Mouse (Mus musculus) limb, embryonic 14.5 days (tissue): ENCODE data around the gene Themis2. TPM values are rescaled to one million over a fixed set of nuclear protein-coding genes. Genes with fewer than 3 reads are reported as not detected.
"Not testable (repeated sequence)": the region's sequence is repeated elsewhere in the genome, so short reads cannot be mapped to it uniquely, and the experiment has no call there.

Source experiments
- ATAC-seq: fragments of 200-750 bp; cut with Nextera tagmentation; 2 replicates; pipeline ENCODE4 v1.8.0; 2017; ENCODE audit warnings: low read depth, moderate number of reproducible peaks, moderate TSS enrichment; ENCODE audit not compliant: low FRiP score
- DNase-seq: peaks from one replicate; pipeline ENCODE4 v3.0.0-alpha.2; 2015; ENCODE audit warnings: low spot score
- H3K27ac ChIP-seq: fragments of 300-500 bp; sonication (generic); replicated peaks from 2 replicates; pipeline ENCODE4 v1.5.1; 2014; ENCODE audit warnings: low read depth, mild to moderate bottlenecking, low read length, moderate library complexity, mixed read lengths
- H3K27me3 ChIP-seq: fragments of 300-500 bp; sonication (generic); 2 replicates; pipeline ENCODE4 v1.6.1; 2014; ENCODE audit warnings: low read length, mixed read lengths; ENCODE audit not compliant: control insufficient read depth, insufficient read depth
- H3K36me3 ChIP-seq: fragments of 300-500 bp; sonication (generic); 2 replicates; pipeline ENCODE4 v1.6.1; 2014; ENCODE audit warnings: mild to moderate bottlenecking, low read length, moderate library complexity, mixed read lengths; ENCODE audit not compliant: control insufficient read depth, insufficient read depth
- H3K4me1 ChIP-seq: fragments of 300-500 bp; sonication (generic); 2 replicates; pipeline ENCODE4 v1.6.1; 2014; ENCODE audit warnings: antibody characterized with exemption, low read length, mixed read lengths; ENCODE audit not compliant: control insufficient read depth, insufficient read depth
- H3K4me2 ChIP-seq: fragments of 300-500 bp; sonication (generic); replicated peaks from 2 replicates; pipeline ENCODE4 v1.6.1; 2014; ENCODE audit warnings: low read depth, mild to moderate bottlenecking, low read length, moderate library complexity; ENCODE audit not compliant: severe bottlenecking
- H3K4me3 ChIP-seq: fragments of 300-500 bp; sonication (generic); replicated peaks from 2 replicates; pipeline ENCODE4 v1.5.1; 2014; ENCODE audit warnings: low read length
- H3K9ac ChIP-seq: fragments of 300-500 bp; sonication (generic); 2 replicates; pipeline ENCODE4 v1.6.1; 2014; ENCODE audit warnings: mild to moderate bottlenecking, low read depth, low read length, moderate library complexity; ENCODE audit not compliant: severe bottlenecking
- H3K9me3 ChIP-seq: fragments of 300-500 bp; sonication (generic); 2 replicates; pipeline ENCODE4 v1.6.1; 2016; ENCODE audit warnings: low read length; ENCODE audit not compliant: control insufficient read depth
- POLR2A ChIP-seq: fragments of 200-500 bp; IDR thresholded peaks from 2 replicates; pipeline ENCODE4 v1.8.0; 2012; ENCODE audit warnings: inconsistent platforms, mild to moderate bottlenecking, moderate library complexity, borderline replicate concordance; ENCODE audit not compliant: insufficient read depth, insufficient read length; ENCODE audit errors: extremely low read depth
- WGBS: fragments of 180-500 bp; shearing (Covaris S2); extraction: QIAGEN DNeasy Blood & Tissue Kit; methylation state at CpG from one replicate; pipeline ENCODE4 v1.1.7; 2014; 5-methylcytosine and 5-hydroxymethylcytosine counted together
- polyA plus RNA-seq, 2 experiments: library from polyadenylated mRNA; depleted of rRNA in 1 of 2; stranded (reverse) in 1 of 2; unstranded in 1 of 2; fragments of >200 nt; fragmentation: Nextera tagmentation in 1 of 2; extraction: Ambion mirVana in 1 of 2; gene quantifications; 2 replicates each; pipeline versions ENCODE4 v1.2.1 to v1.2.3; 2012 to 2014

The Themis2 gene
- polyA plus RNA-seq, 2 experiments: 1.9 to 2.1 TPM

GRCm38 (mm10) chr4:132798028-132798427 is 1.8 kb upstream of the Themis2 start:
- Histone ChIP-seq H3K27ac (no peak overlapping the region), H3K9me3 (no peaks in the 10 kb centered on the region), H3K36me3 (no peaks in the 10 kb centered on the region), H3K9ac (no peak overlapping the region), H3K4me2 (no peak overlapping the region), H3K27me3 (peaks cover 12% of the 10 kb centered on the region), H3K4me3 (no peak overlapping the region), H3K4me1 (no peaks in the 10 kb centered on the region)
- TF ChIP-seq POLR2A: no peak
- no peak for DNase-seq
- ATAC-seq: no peak
- WGBS: 71% methylated on average over 4 of the region's 4 CpGs

GRCm38 (mm10) chr4:132797461-132797860 is 1.3 kb upstream of the Themis2 start:
- WGBS: 79% methylated on average over 1 of the region's 1 CpGs
- DNase-seq (no peak), ATAC-seq (no peak)
- no peak overlapping the region for H3K4me3 ChIP-seq
- no peak overlapping the region for H3K9ac ChIP-seq
- H3K4me1 ChIP-seq: no peaks in the 10 kb centered on the region
- H3K27me3 ChIP-seq: peaks cover 12% of the 10 kb centered on the region
- no peak overlapping the region for H3K4me2 ChIP-seq
- TF ChIP-seq POLR2A: no peak
- no peaks in the 10 kb centered on the region for H3K9me3 ChIP-seq
- H3K36me3 ChIP-seq: no peaks in the 10 kb centered on the region
- H3K27ac ChIP-seq: no peak overlapping the region

- Histone ChIP-seq H3K27ac (no peak overlapping the region), H3K36me3 (no peaks in the 10 kb centered on the region), H3K4me2 (no peak overlapping the region), H3K9me3 (no peaks in the 10 kb centered on the region), H3K4me1 (no peaks in the 10 kb centered on the region), H3K27me3 (peaks cover 12% of the 10 kb centered on the region), H3K4me3 (no peak overlapping the region), H3K9ac (no peak overlapping the region)
- DNase-seq: no peak
- no peak for ATAC-seq
- TF ChIP-seq POLR2A: no peak
- 59% methylated on average over 7 of the region's 7 CpGs for WGBS
These were observed 1.0 kb downstream of the Themis2 start for GRCm38 (mm10) chr4:132795171-132795570.

- no peak overlapping the region for H3K9ac ChIP-seq
- no peak overlapping the region for H3K4me2 ChIP-seq
- TF ChIP-seq POLR2A: no peak
- no peaks in the 10 kb centered on the region for H3K9me3 ChIP-seq
- H3K4me3 ChIP-seq: no peak overlapping the region
- no peaks in the 10 kb centered on the region for H3K4me1 ChIP-seq
- H3K27ac ChIP-seq: no peak overlapping the region
- WGBS: 66% methylated on average over 8 of the region's 8 CpGs
- DNase-seq (no peak), ATAC-seq (no peak)
- peaks cover 12% of the 10 kb centered on the region for H3K27me3 ChIP-seq
- no peaks in the 10 kb centered on the region for H3K36me3 ChIP-seq
These were observed 1.4 kb downstream of the Themis2 start for GRCm38 (mm10) chr4:132794760-132795159.

GRCm38 (mm10) chr4:132794028-132794427 is 2.2 kb downstream of the Themis2 start:
- H3K4me2 ChIP-seq: no peak overlapping the region
- WGBS: 76% methylated on average over 9 of the region's 9 CpGs
- no peaks in the 10 kb centered on the region for H3K36me3 ChIP-seq
- H3K4me1 ChIP-seq: no peaks in the 10 kb centered on the region
- peaks cover 12% of the 10 kb centered on the region for H3K27me3 ChIP-seq
- no peaks in the 10 kb centered on the region for H3K9me3 ChIP-seq
- TF ChIP-seq POLR2A: no peak
- ATAC-seq: no peak
- H3K27ac ChIP-seq: no peak overlapping the region
- no peak overlapping the region for H3K9ac ChIP-seq
- H3K4me3 ChIP-seq: no peak overlapping the region
- DNase-seq: no peak

GRCm38 (mm10) chr4:132793322-132794004 is 2.7 kb downstream of the Themis2 start:
- WGBS: 82% methylated on average over 8 of the region's 9 CpGs
- DNase-seq, H3K4me3 ChIP-seq, H3K4me1 ChIP-seq, H3K27ac ChIP-seq, H3K4me2 ChIP-seq, H3K9me3 ChIP-seq, H3K36me3 ChIP-seq, H3K9ac ChIP-seq, ATAC-seq: not testable (repeated sequence)
- H3K27me3 ChIP-seq: peaks cover 12% of the 10 kb centered on the region
